Comparison of ENCODE assay signal across 8 mouse cellular contexts in genomic region chr8:87943651-87944091, GRCm38 (mm10). TPM values are rescaled to one million over a fixed set of nuclear protein-coding genes. Genes with fewer than 3 reads are reported as not detected.
A peak's percentile ranks its signal among the peaks of the same experiment; 100 is the strongest.
DNase-seq lines count a peak whose midpoint lies in the region; ATAC-seq lines count a peak whose summit lies in the region.

No protein-coding gene starts in this region.

- peak; percentile 53; the same call in 1 of the 2 replicates for ATAC-seq in hindbrain, embryonic 11.5 days (ENCODE audit: low FRiP score)
- ATAC-seq in midbrain, embryonic 13.5 days: peak; percentile 59

- no peaks in the 10 kb centered on the region for H3K27me3 ChIP-seq in hindbrain, embryonic 11.5 days (ENCODE audit: control insufficient read depth, insufficient read depth, low read length)
- H3K27me3 ChIP-seq in midbrain, embryonic 13.5 days: no peaks in the 10 kb centered on the region

- no peaks in the 10 kb centered on the region for H3K36me3 ChIP-seq in hindbrain, embryonic 11.5 days (ENCODE audit: control insufficient read depth, insufficient read depth, low read length)
- peaks cover 8% of the 10 kb centered on the region for H3K36me3 ChIP-seq in midbrain, embryonic 13.5 days

- H3K4me2 ChIP-seq in hindbrain, embryonic 11.5 days (replicated peaks; ENCODE audit: low read depth, low read length): peak overlapping the region; percentile 65
- peak overlapping the region; percentile 75 for H3K4me2 ChIP-seq in midbrain, embryonic 13.5 days (replicated peaks)

- H3K4me3 ChIP-seq in hindbrain, embryonic 11.5 days (ENCODE audit: low read depth, low read length): peak overlapping the region; percentile 24
- peak overlapping the region; percentile 41 for H3K4me3 ChIP-seq in midbrain, embryonic 13.5 days (replicated peaks)

- peak overlapping the region; percentile 34; the same call in 1 of the 2 replicates for H3K27ac ChIP-seq in hindbrain, embryonic 11.5 days (ENCODE audit: low read depth, low read length)
- no peak overlapping the region for H3K27ac ChIP-seq in midbrain, embryonic 13.5 days

- H3K4me1 ChIP-seq in hindbrain, embryonic 11.5 days (replicated peaks; ENCODE audit: control insufficient read depth, insufficient read depth, low read length): peaks cover 32% of the 10 kb centered on the region
- H3K4me1 ChIP-seq in midbrain, embryonic 13.5 days (replicated peaks): peaks cover 80% of the 10 kb centered on the region

- 2% methylated on average over 42 of the region's 42 CpGs for WGBS in hindbrain, embryonic 11.5 days
- WGBS in midbrain, embryonic 13.5 days: under 1% methylated on average over 42 of the region's 42 CpGs

- DNase-seq in cerebellum, adult 11 months: peak; percentile 40
- no peak for DNase-seq in cerebellum, adult 9-10 months
- DNase-seq in ovary, postnatal 14 days (ENCODE audit: low spot score): peak; percentile 22
- DNase-seq in ovary, postnatal 10 days (ENCODE audit: low spot score): no peak
- DNase-seq in hindbrain, embryonic 11.5 days (ENCODE audit: low spot score): no peak
- no peak for DNase-seq in yolk sac, embryonic 10.5 days (ENCODE audit: low spot score)
- no peak for DNase-seq in Muller cell, postnatal 12 days (ENCODE audit: inconsistent ontology term)

- H3K9ac ChIP-seq in hindbrain, embryonic 11.5 days (ENCODE audit: low read depth, low read length): peak overlapping the region; percentile 28; the same call in 1 of the 2 replicates
- peak overlapping the region; percentile 72 for H3K9ac ChIP-seq in midbrain, embryonic 13.5 days (replicated peaks)

- no peaks in the 10 kb centered on the region for H3K9me3 ChIP-seq in hindbrain, embryonic 11.5 days (ENCODE audit: control insufficient read depth, low read length)
- no peaks in the 10 kb centered on the region for H3K9me3 ChIP-seq in midbrain, embryonic 13.5 days

RNA-seq across cellular contexts. Expression of gene Zfp423, which starts 15.7 kb away (rescaled TPM):
- polyA plus RNA-seq in hindbrain, embryonic 11.5 days (2014; fragmentation: Nextera tagmentation; extraction: Ambion mirVana): 43.3 and 49.5 TPM in 2 replicates
- polyA plus RNA-seq in midbrain, embryonic 13.5 days (2015; fragmentation: Nextera tagmentation; extraction: Ambion mirVana): 36.6 and 41.7 TPM in 2 replicates

Comparison
In these comparisons a context has a peak if more than half of its experiments do, and no peak if none do; other contexts are left out.
1. DNase-seq: peak in cerebellum, adult 11 months (single experiment) and ovary, postnatal 14 days (single experiment); none in cerebellum, adult 9-10 months (single experiment), ovary, postnatal 10 days (single experiment), hindbrain, embryonic 11.5 days (single experiment), yolk sac, embryonic 10.5 days (single experiment) and Muller cell, postnatal 12 days (single experiment).